Mouse (Mus musculus) liver, adult 10 weeks (tissue): ENCODE data around the gene Olfr617. TPM values are rescaled to one million over a fixed set of nuclear protein-coding genes. Genes with fewer than 3 reads are reported as not detected.

Source experiments
- polyA plus RNA-seq: library from polyadenylated mRNA; stranded (reverse); fragments of 350-450 nt; fragmentation: Illumina TruSeq; extraction: RNeasy Lipid Tissue Mini Kit (QIAGEN cat#74804); gene quantifications from one replicate; pipeline ENCODE4 v1.2.3, GENCODE M21; 2014; ENCODE audit warnings: low read depth, low replicate concordance

The Olfr617 gene
- not detected for polyA plus RNA-seq

DNA sequence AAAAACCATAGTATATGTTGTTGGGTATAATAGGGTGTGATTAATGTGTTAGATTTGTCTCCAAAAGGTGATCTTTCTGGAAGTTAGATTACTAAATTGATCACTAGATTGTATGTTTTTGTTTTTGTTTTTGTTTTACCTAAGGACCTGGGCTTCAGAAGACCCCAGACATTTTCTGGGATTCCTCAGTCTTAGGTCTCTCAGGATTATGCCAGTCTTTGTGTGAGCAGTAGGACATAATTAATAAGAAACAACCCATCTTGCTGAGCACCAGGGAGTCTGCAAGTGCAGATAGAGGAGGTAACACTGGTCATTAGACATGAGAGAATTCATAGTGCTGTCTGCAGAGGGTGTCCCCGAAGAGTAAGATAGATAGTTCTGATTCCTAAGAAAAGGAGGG lies at the start of gene Olfr617:
Gene Olfr617, plus strand, starts transcription at position 301 of the 400 bp plus-strand sequence.

DNA sequence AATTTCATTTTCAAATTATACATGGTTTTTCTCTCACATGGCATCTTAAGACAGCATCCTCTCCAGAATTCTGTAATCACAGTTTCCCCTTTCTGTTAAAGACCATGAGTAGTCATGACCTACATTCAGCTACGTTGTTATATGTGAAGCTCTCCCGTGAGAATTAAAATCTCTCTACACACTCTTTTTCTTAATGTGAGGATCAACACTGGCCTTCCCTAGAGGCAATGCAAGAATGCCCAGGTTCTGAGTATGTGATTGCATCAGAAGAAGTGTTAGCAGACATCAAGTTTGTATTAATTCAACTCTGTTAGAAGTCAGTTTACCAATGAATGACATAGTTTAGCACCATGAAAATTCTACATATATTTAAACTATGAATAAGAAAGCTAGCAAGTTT lies 30.2 kb upstream of the Olfr617 start, which contains the start of gene Olfr612:
Gene Olfr612, minus strand, starts transcription at position 101 of the 400 bp plus-strand sequence.

DNA sequence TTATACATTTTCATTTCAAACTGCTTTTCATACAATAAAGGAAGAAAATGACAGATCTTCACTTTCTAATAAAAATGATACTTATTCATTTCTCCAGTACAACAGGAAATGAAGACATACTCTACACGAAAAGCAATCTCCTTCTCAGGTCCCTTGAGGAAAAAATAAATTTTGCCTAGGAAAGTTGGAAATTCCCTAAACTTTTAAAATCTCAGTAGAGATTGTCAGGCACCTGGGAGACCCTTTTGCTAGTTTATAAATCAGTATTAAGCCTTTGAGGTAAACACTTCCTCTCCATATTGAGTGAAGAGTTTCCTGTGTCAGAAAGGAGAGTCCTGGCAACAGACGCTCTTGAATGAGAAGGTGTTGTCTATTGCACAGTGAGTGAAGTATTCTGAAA lies 25.1 kb upstream of the Olfr617 start, which contains the start of gene Olfr613:
Gene Olfr613, plus strand, starts transcription at position 301 of the 400 bp plus-strand sequence.

DNA sequence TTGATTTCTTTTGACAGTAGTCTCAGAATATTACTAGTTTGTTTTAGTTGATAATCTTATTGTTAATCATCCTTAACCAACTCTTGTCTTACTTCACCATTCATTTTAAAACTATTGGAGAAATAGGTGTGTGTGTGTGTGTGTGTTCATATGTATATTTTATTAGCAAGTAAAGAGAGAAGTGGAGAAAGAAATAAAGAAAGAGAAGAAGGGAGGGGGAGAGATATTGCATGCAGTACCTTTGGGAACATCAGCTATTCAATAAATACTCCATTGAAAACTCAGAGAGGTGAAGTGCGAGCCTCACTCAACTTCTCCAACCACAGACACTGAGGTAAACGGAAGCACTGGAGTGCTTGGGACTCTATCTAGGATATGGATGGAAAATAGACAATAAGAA lies 17.1 kb upstream of the Olfr617 start, which contains the start of gene Olfr615:
Gene Olfr615, plus strand, starts transcription at position 301 of the 400 bp plus-strand sequence.

DNA sequence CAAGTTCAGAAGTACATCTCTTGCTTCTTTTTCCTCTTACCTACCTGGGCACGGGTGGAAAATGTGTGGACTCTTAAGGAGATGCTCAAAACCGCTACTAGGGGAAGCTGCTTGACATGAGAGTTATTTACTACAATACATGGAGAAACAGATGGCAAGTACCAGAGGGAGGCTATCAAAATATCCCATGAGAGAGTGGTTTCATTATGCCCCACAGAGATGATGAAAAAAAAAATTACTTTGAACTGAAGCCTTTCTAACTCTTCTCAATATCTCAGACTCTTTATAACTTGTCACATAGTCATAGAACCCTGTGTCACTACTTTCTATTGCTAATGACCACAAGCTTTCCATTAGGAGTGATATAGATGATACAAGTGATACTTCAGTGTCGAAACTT lies 3.8 kb upstream of the Olfr617 start, which contains the start of gene Olfr616:
Gene Olfr616, minus strand, starts transcription at position 101 of the 400 bp plus-strand sequence.

DNA sequence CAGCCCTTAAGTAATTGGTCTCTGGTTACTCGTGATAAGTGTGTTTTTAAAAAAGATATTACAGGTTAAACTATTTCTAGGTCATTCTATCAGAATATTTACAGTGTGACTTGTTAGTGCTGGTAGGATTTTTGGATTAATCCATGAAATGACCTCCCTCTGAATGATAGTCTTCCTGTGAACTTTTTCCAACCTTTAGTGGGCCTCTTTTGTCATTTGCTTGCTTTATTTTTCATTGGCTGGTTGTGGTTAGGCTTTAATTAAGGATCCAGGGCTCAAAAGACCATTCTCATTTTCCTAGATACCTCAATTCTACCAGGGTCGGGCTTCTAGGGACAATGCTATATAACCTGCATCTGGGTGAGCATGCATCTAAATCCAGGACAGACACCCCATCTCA lies 16.9 kb downstream of the Olfr617 start, which contains the start of gene Olfr618:
Gene Olfr618, plus strand, starts transcription at position 301 of the 400 bp plus-strand sequence.

DNA sequence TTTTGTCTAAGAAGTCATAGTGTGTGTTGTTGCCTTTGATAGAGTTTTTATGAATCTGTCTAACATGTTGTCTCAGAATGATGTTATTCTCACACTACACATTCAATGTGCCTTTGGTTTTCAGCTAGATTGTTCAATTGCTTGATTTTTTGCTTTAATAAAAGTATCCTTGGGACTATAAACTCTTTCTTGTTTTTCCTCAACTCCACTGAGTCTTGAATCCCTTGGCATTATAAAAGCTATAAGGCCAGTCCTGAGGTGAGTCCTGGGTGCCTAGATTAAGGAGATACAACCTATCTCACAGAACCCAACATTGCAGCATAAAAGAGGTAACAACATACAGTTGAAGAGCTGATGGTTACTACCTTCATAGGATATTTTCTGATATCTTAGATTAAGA lies 27.4 kb downstream of the Olfr617 start, which contains the start of gene Olfr619:
Gene Olfr619, plus strand, starts transcription at position 301 of the 400 bp plus-strand sequence.

DNA sequence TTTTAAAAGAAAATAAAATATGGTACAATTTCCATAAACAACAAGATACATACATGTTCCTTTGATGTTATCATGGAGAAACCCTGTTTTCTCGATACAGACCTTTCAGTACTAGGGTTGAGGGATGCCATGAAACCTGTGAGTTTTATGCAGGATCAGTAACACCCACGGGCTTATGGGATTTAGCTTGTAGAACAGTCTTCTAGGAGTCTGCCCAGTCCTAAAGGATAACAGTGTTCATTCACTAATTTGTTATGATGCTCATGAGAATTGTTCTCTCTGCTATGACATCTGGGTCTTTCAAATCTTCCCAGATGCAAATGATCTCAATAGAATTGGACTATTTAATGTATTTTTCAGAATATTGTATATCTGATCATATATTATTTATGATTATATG lies 39.6 kb downstream of the Olfr617 start, which contains the start of gene Olfr620:
Gene Olfr620, minus strand, starts transcription at position 101 of the 400 bp plus-strand sequence.

Other genes with a start within 250 kb of the Olfr617 start
- not detected for gene Olfr598, start 249.5 kb upstream of the Olfr617 start, polyA plus RNA-seq
- gene Olfr599, start 237.1 kb upstream of the Olfr617 start, polyA plus RNA-seq = not detected
- gene Olfr600, start 223.4 kb upstream of the Olfr617 start, polyA plus RNA-seq = not detected
- gene Olfr601, start 210.4 kb upstream of the Olfr617 start, polyA plus RNA-seq = not detected
- not detected for gene Olfr603, start 186.9 kb upstream of the Olfr617 start, polyA plus RNA-seq
- not detected for gene Usp17lc, start 158.0 kb upstream of the Olfr617 start, polyA plus RNA-seq
- gene Olfr605, start 127.6 kb upstream of the Olfr617 start, polyA plus RNA-seq = not detected
- not detected for gene Olfr606, start 124.0 kb upstream of the Olfr617 start, polyA plus RNA-seq
- gene Olfr607, start 108.9 kb upstream of the Olfr617 start, polyA plus RNA-seq = not detected
- not detected for gene Olfr608, start 103.2 kb upstream of the Olfr617 start, polyA plus RNA-seq
- gene Olfr609, start 75.0 kb upstream of the Olfr617 start, polyA plus RNA-seq = not detected
- gene Olfr610, start 60.9 kb upstream of the Olfr617 start, polyA plus RNA-seq = not detected
- not detected for gene Olfr611, start 52.2 kb upstream of the Olfr617 start, polyA plus RNA-seq
- gene Olfr612, start 30.3 kb upstream of the Olfr617 start, polyA plus RNA-seq = not detected
- not detected for gene Olfr613, start 25.0 kb upstream of the Olfr617 start, polyA plus RNA-seq
- gene Olfr615, start 17.0 kb upstream of the Olfr617 start, polyA plus RNA-seq = not detected
- not detected for gene Olfr616, start 3.9 kb upstream of the Olfr617 start, polyA plus RNA-seq
- not detected for gene Olfr618, start 17.0 kb downstream of the Olfr617 start, polyA plus RNA-seq
- not detected for gene Olfr619, start 27.5 kb downstream of the Olfr617 start, polyA plus RNA-seq
- gene Olfr620, start 39.5 kb downstream of the Olfr617 start, polyA plus RNA-seq = not detected
- gene Olfr622, start 69.6 kb downstream of the Olfr617 start, polyA plus RNA-seq = not detected
- gene Olfr623, start 90.6 kb downstream of the Olfr617 start, polyA plus RNA-seq = not detected
- gene Olfr624, start 98.1 kb downstream of the Olfr617 start, polyA plus RNA-seq = 0.13 TPM
- not detected for gene Olfr625-ps1, start 109.7 kb downstream of the Olfr617 start, polyA plus RNA-seq
- gene Olfr243, start 141.6 kb downstream of the Olfr617 start, polyA plus RNA-seq = not detected
- gene Olfr628, start 157.3 kb downstream of the Olfr617 start, polyA plus RNA-seq = not detected
- not detected for gene Olfr629, start 171.9 kb downstream of the Olfr617 start, polyA plus RNA-seq
- gene Olfr630, start 184.3 kb downstream of the Olfr617 start, polyA plus RNA-seq = not detected
- gene Olfr69, start 198.5 kb downstream of the Olfr617 start, polyA plus RNA-seq = not detected
- gene Olfr68, start 206.6 kb downstream of the Olfr617 start, polyA plus RNA-seq = not detected
- not detected for gene Olfr67, start 218.8 kb downstream of the Olfr617 start, polyA plus RNA-seq
- 14.4 TPM for gene Hbb-bt, start 240.9 kb downstream of the Olfr617 start, polyA plus RNA-seq